Mouse (Mus musculus) hindbrain, embryonic 11.5 days (tissue): Measurements from ENCODE around the gene Adgrl3. TPM values are rescaled to one million over a fixed set of nuclear protein-coding genes. Genes with fewer than 3 reads are reported as not detected.
A peak's percentile ranks its signal among the peaks of the same experiment; 100 is the strongest.

Experiments
- ATAC-seq: fragments of 200-750 bp; cut with Nextera tagmentation; 2 replicates; pipeline ENCODE4 v1.8.0; 2017; ENCODE audit warnings: mild to moderate bottlenecking, moderate TSS enrichment, moderate library complexity; ENCODE audit not compliant: low FRiP score
- DNase-seq: peaks from one replicate; pipeline ENCODE4 v3.0.0-alpha.2; 2015; ENCODE audit warnings: low spot score
- H3K27ac ChIP-seq: fragments of 300-500 bp; sonication (generic); 2 replicates; pipeline ENCODE4 v1.5.1; 2014; ENCODE audit warnings: mild to moderate bottlenecking, low read depth, low read length
- H3K27me3 ChIP-seq: fragments of 300-500 bp; sonication (generic); 2 replicates; pipeline ENCODE4 v1.6.1; 2014; ENCODE audit warnings: mild to moderate bottlenecking, low read length, moderate library complexity, mixed read lengths; ENCODE audit not compliant: control insufficient read depth, insufficient read depth
- H3K36me3 ChIP-seq: fragments of 300-500 bp; sonication (generic); 2 replicates; pipeline ENCODE4 v1.6.1; 2014; ENCODE audit warnings: mild to moderate bottlenecking, low read length, moderate library complexity, mixed read lengths; ENCODE audit not compliant: control insufficient read depth, insufficient read depth
- H3K4me1 ChIP-seq: fragments of 300-500 bp; sonication (generic); replicated peaks from 2 replicates; pipeline ENCODE4 v1.6.1; 2014; ENCODE audit warnings: low read length, mixed read lengths; ENCODE audit not compliant: control insufficient read depth, insufficient read depth
- H3K4me2 ChIP-seq: fragments of 300-500 bp; sonication (generic); replicated peaks from 2 replicates; pipeline ENCODE4 v1.6.1; 2014; ENCODE audit warnings: mild to moderate bottlenecking, low read depth, low read length
- H3K4me3 ChIP-seq: fragments of 300-500 bp; sonication (generic); 2 replicates; pipeline ENCODE4 v1.5.1; 2014; ENCODE audit warnings: low read depth, low read length
- H3K9ac ChIP-seq: fragments of 300-500 bp; sonication (generic); 2 replicates; pipeline ENCODE4 v1.6.1; 2014; ENCODE audit warnings: low read depth, low read length
- H3K9me3 ChIP-seq: fragments of 300-500 bp; sonication (generic); 2 replicates; pipeline ENCODE4 v1.6.1; 2016; ENCODE audit warnings: low read length; ENCODE audit not compliant: control insufficient read depth
- WGBS: fragments of 180-500 bp; shearing (Covaris S2); extraction: QIAGEN DNeasy Blood & Tissue Kit; methylation state at CpG from one replicate; pipeline ENCODE4 v1.1.7; 2014; 5-methylcytosine and 5-hydroxymethylcytosine counted together
- polyA plus RNA-seq: library from polyadenylated mRNA; unstranded; fragments of >200 nt; fragmentation: Nextera tagmentation; extraction: Ambion mirVana; gene quantifications from 2 replicates; pipeline ENCODE4 v1.2.1, GENCODE M21; 2014

Adgrl3 gene
- polyA plus RNA-seq, 1 experiment from 2014 or later = 40.2 TPM

DNA sequence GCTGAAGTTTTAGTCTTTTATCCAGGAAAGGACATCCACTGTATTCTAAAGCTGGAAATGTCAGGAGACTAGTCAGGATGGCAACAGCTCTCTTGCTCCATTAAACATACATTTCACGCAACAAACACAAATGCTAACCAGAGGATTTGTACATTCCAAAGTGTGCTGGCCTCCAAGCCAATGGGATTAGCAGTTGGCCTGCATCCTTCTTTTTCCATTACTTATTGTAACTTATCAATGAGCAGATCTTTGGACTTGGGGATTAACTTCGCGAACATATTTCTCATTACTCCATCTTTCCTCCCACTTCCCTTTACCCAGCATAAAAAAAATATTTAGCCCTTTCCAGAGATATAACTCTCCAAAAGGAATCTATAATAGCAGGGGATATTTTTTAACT, 732.5 kb downstream of the Adgrl3 start:
- no peaks in the 10 kb centered on the region for H3K9me3 ChIP-seq
- H3K4me1 ChIP-seq = no peaks in the 10 kb centered on the region
- WGBS = 98% methylated on average over 3 of the region's 3 CpGs
- ATAC-seq = no peak
- DNase-seq = no peak
- H3K27me3 ChIP-seq = no peaks in the 10 kb centered on the region
- H3K9ac ChIP-seq = no peak overlapping the region
- no peaks in the 10 kb centered on the region for H3K36me3 ChIP-seq
- H3K4me3 ChIP-seq = no peak overlapping the region
- H3K27ac ChIP-seq = no peak overlapping the region
- H3K4me2 ChIP-seq = no peak overlapping the region

DNA sequence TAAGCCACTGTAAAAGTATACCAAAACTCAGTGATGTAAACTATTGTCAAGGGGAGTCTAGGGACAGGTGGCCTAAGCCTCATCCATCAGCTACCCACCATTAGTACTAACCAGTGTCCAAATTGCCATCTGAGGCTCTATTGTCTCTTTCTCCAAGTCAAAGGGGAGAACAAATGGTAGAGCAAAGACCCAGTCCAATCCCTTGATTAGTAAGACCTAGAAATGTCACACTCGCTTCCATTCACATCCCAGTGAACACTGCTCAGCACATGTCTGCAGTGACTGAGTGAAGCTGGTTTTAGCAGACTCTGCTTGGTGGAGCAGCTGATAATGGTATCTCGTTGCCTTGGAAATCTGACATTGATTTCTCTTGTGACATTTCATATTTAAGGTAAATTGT, 735.8 kb downstream of the Adgrl3 start:
- Histone ChIP-seq H3K9me3 (no peaks in the 10 kb centered on the region), H3K27ac (no peak overlapping the region), H3K9ac (no peak overlapping the region), H3K4me2 (no peak overlapping the region), H3K27me3 (no peaks in the 10 kb centered on the region), H3K4me3 (no peak overlapping the region), H3K36me3 (no peaks in the 10 kb centered on the region), H3K4me1 (no peaks in the 10 kb centered on the region)
- whole genome bisulfite sequencing = 77% methylated on average over 2 of the region's 2 CpGs
- ATAC-seq = peak; percentile 53; the same call in 1 of the 2 replicates
- peak; percentile 12 for DNase-seq

DNA sequence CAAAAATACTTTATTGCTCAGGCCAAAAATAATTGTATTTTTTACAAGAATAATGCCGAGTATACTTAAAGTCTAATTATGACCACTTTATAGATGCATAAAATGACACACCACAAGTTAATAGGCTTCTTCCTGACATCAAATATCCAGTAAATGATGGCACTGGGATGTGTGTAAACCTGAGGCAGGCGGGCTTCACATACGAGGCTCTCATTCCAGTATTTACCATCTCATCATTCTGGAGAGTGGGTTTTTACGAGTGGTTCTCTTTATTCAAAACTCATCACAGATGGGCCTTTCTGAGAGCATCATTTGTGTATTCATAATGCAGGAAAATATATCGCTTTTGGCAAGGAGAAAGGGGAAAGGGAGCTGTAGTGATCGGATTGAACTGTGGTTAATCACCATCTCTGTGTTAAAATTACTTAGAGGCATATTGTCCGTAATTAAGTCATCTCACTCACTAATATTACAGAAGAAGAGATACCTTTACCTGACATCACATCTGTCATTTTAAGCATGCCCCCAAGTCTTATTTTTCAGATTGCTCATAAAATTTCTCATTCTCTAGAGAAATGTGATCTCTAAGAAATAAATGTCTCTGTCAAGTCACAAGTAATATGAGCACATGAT, 737.3 kb downstream of the Adgrl3 start:
- no peak overlapping the region for H3K27ac ChIP-seq
- H3K4me2 ChIP-seq = no peak overlapping the region
- no peak for ATAC-seq
- H3K9ac ChIP-seq = no peak overlapping the region
- WGBS = 84% methylated on average over 7 of the region's 7 CpGs
- no peaks in the 10 kb centered on the region for H3K9me3 ChIP-seq
- H3K36me3 ChIP-seq = no peaks in the 10 kb centered on the region
- no peaks in the 10 kb centered on the region for H3K4me1 ChIP-seq
- H3K27me3 ChIP-seq = no peaks in the 10 kb centered on the region
- H3K4me3 ChIP-seq = no peak overlapping the region
- no peak for DNase-seq

DNA sequence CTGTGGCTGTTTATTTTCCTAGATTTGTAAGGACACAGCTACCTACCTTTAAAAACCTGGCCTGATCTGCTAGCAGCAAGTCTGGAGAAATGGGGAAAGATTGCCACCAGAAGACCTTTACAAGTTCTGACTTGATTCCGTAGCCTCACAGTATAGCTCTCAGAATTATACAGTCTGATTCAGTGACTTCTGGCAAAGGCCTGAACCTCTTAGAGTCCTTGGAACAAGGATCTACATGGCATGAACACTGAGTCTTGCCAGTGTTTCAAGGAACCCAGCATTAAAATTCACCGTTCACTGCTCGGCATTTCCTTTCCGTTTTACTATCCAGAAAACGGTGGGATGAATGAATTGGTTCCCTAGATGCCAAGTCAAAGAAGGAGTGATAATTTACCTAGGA, 756.3 kb downstream of the Adgrl3 start:
- DNase-seq = no peak
- Histone ChIP-seq H3K4me3 (no peak overlapping the region), H3K27ac (no peak overlapping the region), H3K9ac (no peak overlapping the region), H3K9me3 (no peaks in the 10 kb centered on the region), H3K4me1 (no peaks in the 10 kb centered on the region), H3K36me3 (no peaks in the 10 kb centered on the region), H3K27me3 (no peaks in the 10 kb centered on the region), H3K4me2 (no peak overlapping the region)
- WGBS = 85% methylated on average over 5 of the region's 5 CpGs
- no peak for ATAC-seq

DNA sequence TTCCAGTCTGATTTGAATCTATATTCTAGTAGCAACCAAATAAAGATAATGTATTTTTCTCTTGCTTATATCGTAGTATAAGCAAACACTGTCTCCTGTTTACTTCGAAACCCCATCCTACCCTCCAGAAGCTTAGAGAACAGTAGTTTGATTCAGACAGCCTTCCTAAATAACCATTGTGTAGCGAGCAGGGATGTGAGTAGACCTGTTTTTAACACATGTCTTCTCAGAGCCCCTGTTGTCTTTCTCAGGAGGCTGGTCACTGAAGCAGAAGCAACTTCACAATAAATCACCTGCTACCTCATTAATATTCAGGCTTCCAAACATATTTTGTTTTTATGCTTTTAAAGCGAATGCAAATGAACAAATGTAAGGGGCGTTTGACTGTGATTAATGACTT, 756.8 kb downstream of the Adgrl3 start:
- H3K27ac ChIP-seq = no peak overlapping the region
- no peaks in the 10 kb centered on the region for H3K4me1 ChIP-seq
- no peak overlapping the region for H3K9ac ChIP-seq
- WGBS = 50% methylated on average over 5 of the region's 5 CpGs
- H3K4me2 ChIP-seq = no peak overlapping the region
- H3K9me3 ChIP-seq = no peaks in the 10 kb centered on the region
- no peaks in the 10 kb centered on the region for H3K36me3 ChIP-seq
- H3K27me3 ChIP-seq = no peaks in the 10 kb centered on the region
- DNase-seq = no peak
- no peak overlapping the region for H3K4me3 ChIP-seq
- no peak; the same call in 1 of the 2 replicates for ATAC-seq

DNA sequence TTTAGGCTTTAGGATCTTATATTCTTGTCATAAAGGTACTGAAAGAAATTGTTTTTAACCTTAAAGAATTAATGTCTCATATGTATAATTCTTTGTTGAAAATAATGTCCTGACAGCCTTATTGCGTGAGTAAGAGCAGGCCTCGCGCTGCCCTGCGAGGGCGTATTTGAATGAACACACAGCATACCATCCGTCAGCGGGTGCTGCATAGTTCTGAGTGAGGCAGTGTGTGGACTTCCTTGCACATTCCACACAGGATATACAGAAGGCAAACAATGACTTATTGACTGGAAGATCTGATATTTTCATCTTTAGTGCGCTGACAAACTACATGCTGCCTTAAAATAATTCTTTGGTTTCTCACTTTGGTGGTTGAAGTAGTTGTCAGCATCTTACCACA, 764.8 kb downstream of the Adgrl3 start:
- 81% methylated on average over 8 of the region's 8 CpGs for WGBS
- no peak for DNase-seq
- no peaks in the 10 kb centered on the region for H3K9me3 ChIP-seq
- no peaks in the 10 kb centered on the region for H3K4me1 ChIP-seq
- H3K4me3 ChIP-seq = no peak overlapping the region
- no peak overlapping the region for H3K27ac ChIP-seq
- H3K9ac ChIP-seq = no peak overlapping the region
- H3K27me3 ChIP-seq = no peaks in the 10 kb centered on the region
- no peak overlapping the region for H3K4me2 ChIP-seq
- no peaks in the 10 kb centered on the region for H3K36me3 ChIP-seq
- ATAC-seq = no peak

DNA sequence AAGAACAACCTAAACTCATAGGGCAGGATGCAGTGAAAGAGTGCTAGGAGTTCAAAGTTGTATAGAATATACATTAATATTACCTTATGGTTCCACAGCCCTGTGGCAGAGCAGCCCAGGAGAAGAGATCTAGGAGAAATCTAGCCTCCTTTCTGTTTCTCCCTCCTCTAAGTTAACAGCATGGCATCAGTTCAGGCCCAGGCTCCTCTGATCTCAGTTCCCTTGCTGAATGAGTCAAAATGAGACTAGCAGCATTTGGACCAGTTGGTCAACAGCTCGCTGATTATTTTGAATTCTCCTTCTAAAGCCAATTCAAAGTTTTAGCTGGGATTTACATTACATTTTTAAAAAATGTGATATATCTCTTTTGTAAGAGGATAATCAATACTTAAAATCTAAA, 770.8 kb downstream of the Adgrl3 start:
- Histone ChIP-seq H3K27me3 (no peaks in the 10 kb centered on the region), H3K9me3 (no peaks in the 10 kb centered on the region), H3K4me1 (no peaks in the 10 kb centered on the region), H3K4me2 (no peak overlapping the region), H3K36me3 (0 out of 2 replicates have a peak, but pooled peaks cover 2% of the 10 kb centered on the region), H3K9ac (no peak overlapping the region), H3K27ac (no peak overlapping the region), H3K4me3 (no peak overlapping the region)
- DNase-seq (no peak), ATAC-seq (no peak)
- WGBS = 93% methylated on average over 1 of the region's 1 CpGs

DNA sequence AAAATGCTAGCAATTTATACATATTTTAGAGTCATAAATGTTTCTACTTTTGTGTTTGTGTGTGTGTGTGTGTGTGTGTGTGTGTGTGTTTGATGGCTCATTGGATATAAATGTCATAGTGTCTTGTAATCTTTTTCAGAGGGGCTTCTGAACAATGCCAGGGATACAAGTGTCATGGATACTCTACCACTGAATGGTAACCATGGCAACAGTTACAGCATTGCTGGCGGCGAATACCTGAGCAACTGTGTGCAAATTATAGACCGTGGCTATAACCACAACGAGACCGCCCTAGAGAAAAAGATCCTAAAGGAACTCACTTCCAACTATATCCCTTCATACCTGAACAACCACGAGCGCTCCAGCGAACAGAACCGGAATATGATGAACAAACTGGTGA, 774.2 kb downstream of the Adgrl3 start:
- no peak for DNase-seq
- WGBS = 86% methylated on average over 9 of the region's 9 CpGs
- 0 out of 2 replicates have a peak, but pooled peaks cover 2% of the 10 kb centered on the region for H3K36me3 ChIP-seq
- H3K4me1 ChIP-seq = no peaks in the 10 kb centered on the region
- no peak overlapping the region for H3K4me2 ChIP-seq
- no peak overlapping the region for H3K27ac ChIP-seq
- H3K9me3 ChIP-seq = no peaks in the 10 kb centered on the region
- ATAC-seq = peak; percentile 57; the same call in 1 of the 2 replicates
- no peaks in the 10 kb centered on the region for H3K27me3 ChIP-seq
- H3K9ac ChIP-seq = no peak overlapping the region
- no peak overlapping the region for H3K4me3 ChIP-seq

DNA sequence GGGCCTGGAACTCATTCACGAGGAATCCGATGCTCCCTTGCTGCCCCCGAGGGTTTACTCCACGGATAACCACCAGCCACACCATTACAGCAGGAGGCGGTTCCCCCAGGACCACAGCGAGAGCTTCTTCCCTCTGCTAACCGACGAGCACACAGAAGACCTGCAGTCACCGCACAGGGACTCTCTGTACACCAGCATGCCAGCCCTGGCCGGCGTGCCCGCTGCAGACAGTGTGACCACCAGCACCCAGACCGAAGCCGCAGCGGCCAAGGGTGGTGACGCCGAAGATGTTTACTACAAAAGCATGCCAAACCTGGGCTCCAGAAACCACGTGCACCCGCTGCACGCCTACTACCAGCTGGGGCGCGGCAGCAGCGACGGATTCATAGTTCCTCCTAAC, 774.7 kb downstream of the Adgrl3 start:
- no peak overlapping the region for H3K4me2 ChIP-seq
- WGBS = 86% methylated on average over 24 of the region's 24 CpGs
- ATAC-seq (0 out of 2 replicates have a peak, but pooled peaks have one; percentile 45), DNase-seq (no peak)
- H3K9ac ChIP-seq = no peak overlapping the region
- no peaks in the 10 kb centered on the region for H3K4me1 ChIP-seq
- no peak overlapping the region for H3K27ac ChIP-seq
- no peaks in the 10 kb centered on the region for H3K27me3 ChIP-seq
- H3K9me3 ChIP-seq = no peaks in the 10 kb centered on the region
- H3K36me3 ChIP-seq = 0 out of 2 replicates have a peak, but pooled peaks cover 2% of the 10 kb centered on the region
- H3K4me3 ChIP-seq = no peak overlapping the region
